Mouse (Mus musculus) thymus, adult 2 months (tissue): Measurements from ENCODE around the gene Hoxd4.
A peak's percentile ranks its signal among the peaks of the same experiment; 100 is the strongest.

ENCODE experiments used
- CTCF ChIP-seq: fragments of 200-500 bp; IDR thresholded peaks from 2 replicates; pipeline ENCODE4 v1.5.1; 2012; ENCODE audit warnings: mild to moderate bottlenecking, control low read depth, low read length, moderate library complexity, borderline replicate concordance; ENCODE audit not compliant: control insufficient read depth, poor library complexity, insufficient read depth; ENCODE audit errors: extremely low read depth
- POLR2A ChIP-seq: fragments of 200-500 bp; IDR thresholded peaks from 2 replicates; pipeline ENCODE4 v1.6.1; 2012; ENCODE audit warnings: mild to moderate bottlenecking, low read length, control low read depth, moderate library complexity; ENCODE audit not compliant: control insufficient read depth, poor library complexity, insufficient read depth; ENCODE audit errors: extremely low read depth

- peak; percentile 62; the same call in 1 of the 2 replicates for TF ChIP-seq CTCF
- no peak for TF ChIP-seq POLR2A
Observed at GRCm38 (mm10) chr2:74672481-74673362, 39.0 kb upstream of the Hoxd4 start.
